Mouse (Mus musculus) forebrain, embryonic 15.5 days (tissue): ENCODE data around the gene Fbxo7. TPM values are rescaled to one million over a fixed set of nuclear protein-coding genes. Genes with fewer than 3 reads are reported as not detected.
A peak's percentile ranks its signal among the peaks of the same experiment; 100 is the strongest.
"Not testable (repeated sequence)": the region's sequence is repeated elsewhere in the genome, so short reads cannot be mapped to it uniquely, and the experiment has no call there.

Experiments
- ATAC-seq: fragments of 200-750 bp; cut with Nextera tagmentation; replicated peaks from 2 replicates; pipeline ENCODE4 v1.8.0; 2017; ENCODE audit warnings: mild to moderate bottlenecking, moderate TSS enrichment, moderate library complexity
- H3K27ac ChIP-seq: fragments of 300-500 bp; sonication (generic); replicated peaks from 2 replicates; pipeline ENCODE4 v1.5.1; 2015; ENCODE audit warnings: mild to moderate bottlenecking, inconsistent platforms
- H3K27me3 ChIP-seq: fragments of 300-500 bp; sonication (generic); 2 replicates; pipeline ENCODE4 v1.6.1; 2015; ENCODE audit warnings: inconsistent platforms
- H3K36me3 ChIP-seq: fragments of 300-500 bp; sonication (generic); 2 replicates; pipeline ENCODE4 v1.6.1; 2015; ENCODE audit warnings: mild to moderate bottlenecking, inconsistent platforms
- H3K4me1 ChIP-seq: fragments of 300-500 bp; sonication (generic); 2 replicates; pipeline ENCODE4 v1.6.1; 2015; ENCODE audit warnings: inconsistent platforms
- H3K4me2 ChIP-seq: fragments of 300-500 bp; sonication (generic); replicated peaks from 2 replicates; pipeline ENCODE4 v1.6.1; 2015; ENCODE audit warnings: mild to moderate bottlenecking, inconsistent platforms
- H3K4me3 ChIP-seq: fragments of 300-500 bp; sonication (generic); 2 replicates; pipeline ENCODE4 v1.5.1; 2015; ENCODE audit warnings: mild to moderate bottlenecking, inconsistent platforms
- H3K9ac ChIP-seq: fragments of 300-500 bp; sonication (generic); replicated peaks from 2 replicates; pipeline ENCODE4 v1.6.1; 2015; ENCODE audit warnings: mild to moderate bottlenecking, inconsistent platforms
- H3K9me3 ChIP-seq: fragments of 300-500 bp; sonication (generic); 2 replicates; pipeline ENCODE4 v1.6.1; 2016; ENCODE audit warnings: inconsistent platforms
- WGBS: fragments of 180-500 bp; shearing (Covaris S2); methylation state at CpG from one replicate; pipeline ENCODE4 v1.1.7; 2015; ENCODE audit warnings: mixed read lengths; 5-methylcytosine and 5-hydroxymethylcytosine counted together
- polyA plus RNA-seq: library from polyadenylated mRNA; unstranded; fragments of >200 nt; fragmentation: Nextera tagmentation; extraction: Ambion mirVana; gene quantifications from 2 replicates; pipeline ENCODE4 v1.2.1, GENCODE M21; 2015

The Fbxo7 gene
- polyA plus RNA-seq, 1 experiment from 2014 or later: 15.4 TPM

DNA sequence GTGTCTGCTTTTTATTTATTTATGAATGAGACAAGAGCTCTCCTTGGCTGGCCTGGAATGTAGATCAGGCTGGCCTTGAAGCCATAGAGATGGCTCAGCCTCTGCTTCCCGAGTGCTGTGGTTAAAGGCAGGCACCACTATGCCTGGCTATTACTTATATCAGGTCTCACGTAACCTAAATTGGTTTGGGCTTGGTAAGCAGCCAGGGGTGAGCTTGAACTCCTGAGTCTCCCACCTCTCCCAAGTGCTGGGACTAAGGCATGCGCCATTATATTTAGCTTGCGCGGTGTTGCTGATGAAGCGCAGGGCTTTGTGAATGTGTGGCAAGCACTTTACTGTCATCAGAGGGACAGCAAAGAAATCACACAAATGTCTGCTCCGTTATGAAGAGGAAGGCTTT is 4.0 kb upstream of the Fbxo7 start:
- H3K4me2 ChIP-seq: no peak overlapping the region
- no peak for ATAC-seq
- H3K9me3 ChIP-seq: no peaks in the 10 kb centered on the region
- H3K27me3 ChIP-seq: no peaks in the 10 kb centered on the region
- peaks cover 11% of the 10 kb centered on the region for H3K4me1 ChIP-seq
- H3K9ac ChIP-seq: no peak overlapping the region
- H3K36me3 ChIP-seq: no peaks in the 10 kb centered on the region
- H3K4me3 ChIP-seq: no peak overlapping the region
- 92% methylated on average over 7 of the region's 7 CpGs for WGBS
- no peak overlapping the region for H3K27ac ChIP-seq

DNA sequence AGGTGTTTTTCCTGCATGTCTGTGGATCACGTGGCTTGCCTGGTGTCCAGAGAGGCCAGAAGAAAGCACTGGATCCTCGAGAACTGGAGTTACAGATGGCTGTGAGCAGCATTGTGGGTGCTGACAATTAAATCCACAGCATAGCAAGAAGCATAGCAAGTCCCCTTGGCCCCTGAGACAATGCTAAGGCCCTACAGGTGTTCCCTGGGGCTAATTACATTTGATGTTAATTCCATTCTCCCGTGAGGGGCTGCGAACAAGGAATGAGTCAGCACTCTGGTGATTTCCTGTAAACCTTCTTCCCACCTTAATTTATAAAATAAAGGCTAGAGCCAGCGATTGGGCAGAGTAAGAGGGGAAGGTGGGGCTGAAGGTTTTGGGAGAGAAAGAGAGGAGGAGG is 3.0 kb upstream of the Fbxo7 start:
- Histone ChIP-seq H3K36me3 (no peaks in the 10 kb centered on the region), H3K4me1 (peaks cover 13% of the 10 kb centered on the region), H3K9me3 (no peaks in the 10 kb centered on the region), H3K9ac (no peak overlapping the region), H3K27me3 (no peaks in the 10 kb centered on the region), H3K4me2 (no peak overlapping the region), H3K4me3 (no peak overlapping the region), H3K27ac (no peak overlapping the region)
- no peak for ATAC-seq
- 30% methylated on average over 5 of the region's 5 CpGs for WGBS

DNA sequence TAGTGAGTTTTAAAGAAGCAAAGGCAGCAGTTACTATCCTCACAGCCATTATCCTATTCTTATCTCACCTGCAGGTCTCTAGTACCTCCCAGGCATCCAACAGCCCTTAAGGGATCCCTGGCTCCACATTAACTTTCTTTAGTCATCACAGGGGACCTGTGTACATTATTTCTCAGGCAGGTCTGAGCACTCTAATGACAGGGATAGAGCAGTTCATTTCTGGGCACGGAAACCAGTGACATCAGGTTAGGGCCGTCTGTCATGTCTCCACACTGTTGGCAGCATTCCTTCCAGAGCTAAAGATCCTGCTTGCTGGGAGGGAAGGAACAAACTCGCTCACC is 394 bp upstream of the Fbxo7 start:
- Histone ChIP-seq H3K9ac (no peak overlapping the region), H3K27ac (no peak overlapping the region), H3K4me3 (peak overlapping the region; percentile 95), H3K4me1 (peaks cover 13% of the 10 kb centered on the region), H3K27me3 (no peaks in the 10 kb centered on the region), H3K36me3 (no peaks in the 10 kb centered on the region), H3K4me2 (peak overlapping the region; percentile 25; the same call in 1 of the 2 replicates), H3K9me3 (no peaks in the 10 kb centered on the region)
- ATAC-seq: no peak
- WGBS: 0% methylated on average over 3 of the region's 3 CpGs

- H3K4me1 ChIP-seq: peaks cover 13% of the 10 kb centered on the region
- H3K9ac ChIP-seq: peak overlapping the region; percentile 87
- H3K4me3 ChIP-seq: peak overlapping the region; percentile 95
- ATAC-seq: 0 out of 2 replicates have a peak, but pooled peaks have one; percentile 1
- H3K27me3 ChIP-seq: no peaks in the 10 kb centered on the region
- no peaks in the 10 kb centered on the region for H3K9me3 ChIP-seq
- no peaks in the 10 kb centered on the region for H3K36me3 ChIP-seq
- peak overlapping the region; percentile 80 for H3K4me2 ChIP-seq
- 10% methylated on average over 6 of the region's 6 CpGs for WGBS
- H3K27ac ChIP-seq: peak overlapping the region; percentile 87; the same call in 1 of the 2 replicates
Observed at GRCm38 (mm10) chr10:86022474-86022816, 673 bp downstream of the Fbxo7 start.

- Histone ChIP-seq H3K4me3 (no peak overlapping the region), H3K9me3 (no peaks in the 10 kb centered on the region)
- ATAC-seq: no peak
Observed at GRCm38 (mm10) chr10:86023149-86023548, 1.4 kb downstream of the Fbxo7 start.

DNA sequence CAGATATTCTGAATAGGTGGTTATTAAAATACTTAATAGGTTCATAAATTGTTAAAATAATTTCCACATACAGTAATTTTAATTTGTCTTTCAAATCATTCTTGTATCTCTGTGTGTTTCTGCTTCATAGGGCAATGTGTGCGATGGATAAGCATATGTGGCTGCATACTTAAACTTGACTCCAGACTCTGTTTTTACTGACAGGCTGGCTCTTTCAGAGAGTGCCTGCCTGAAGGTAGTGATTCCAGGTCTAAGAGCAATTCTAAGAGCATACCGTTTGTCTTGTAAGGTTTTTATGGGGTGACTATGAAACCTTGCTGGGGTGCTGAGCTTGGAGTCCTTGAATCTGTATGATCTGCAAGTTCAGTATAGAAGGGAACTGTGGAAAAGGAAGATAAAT is 4.1 kb downstream of the Fbxo7 start:
- peaks cover 13% of the 10 kb centered on the region for H3K4me1 ChIP-seq
- H3K9ac ChIP-seq: no peak overlapping the region
- no peaks in the 10 kb centered on the region for H3K9me3 ChIP-seq
- no peak overlapping the region for H3K4me2 ChIP-seq
- no peaks in the 10 kb centered on the region for H3K36me3 ChIP-seq
- no peaks in the 10 kb centered on the region for H3K27me3 ChIP-seq
- 88% methylated on average over 2 of the region's 2 CpGs for WGBS
- H3K4me3 ChIP-seq: no peak overlapping the region
- ATAC-seq: no peak
- no peak overlapping the region for H3K27ac ChIP-seq

More at GRCm38 (mm10) chr10:86023149-86023548, 1.4 kb downstream of the Fbxo7 start:
- H3K36me3 ChIP-seq: no peaks in the 10 kb centered on the region
- H3K4me2 ChIP-seq: no peak overlapping the region
- no peak overlapping the region for H3K9ac ChIP-seq
- no peak overlapping the region for H3K27ac ChIP-seq
- H3K4me1 ChIP-seq: peaks cover 13% of the 10 kb centered on the region
- H3K27me3 ChIP-seq: no peaks in the 10 kb centered on the region

DNA sequence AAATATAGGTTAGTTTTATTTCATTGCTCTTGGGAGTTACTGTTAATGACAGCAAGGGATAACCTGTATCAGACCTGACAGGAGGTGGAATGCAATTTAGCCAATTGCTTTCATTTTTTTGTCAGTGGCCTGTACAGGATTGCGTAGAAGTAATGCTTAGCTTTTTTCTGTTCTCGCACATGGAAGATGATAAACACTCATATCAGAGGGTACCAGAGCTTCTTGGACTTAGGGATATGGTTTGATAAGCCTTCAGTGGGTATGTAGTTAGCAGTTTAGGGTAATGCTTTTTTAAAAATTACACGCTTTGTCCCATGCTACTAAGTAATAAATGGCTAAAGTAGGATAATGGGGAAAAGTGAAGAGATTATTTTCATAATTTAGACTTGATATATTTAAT is 4.6 kb downstream of the Fbxo7 start:
- Histone ChIP-seq H3K36me3 (no peaks in the 10 kb centered on the region), H3K27me3 (no peaks in the 10 kb centered on the region), H3K4me2 (no peak overlapping the region), H3K9me3 (no peaks in the 10 kb centered on the region), H3K4me1 (peaks cover 10% of the 10 kb centered on the region), H3K9ac (no peak overlapping the region), H3K27ac (no peak overlapping the region), H3K4me3 (no peak overlapping the region)
- ATAC-seq: no peak
- 94% methylated on average over 3 of the region's 3 CpGs for WGBS

GRCm38 (mm10) chr10:86026807-86027206 is 5.0 kb downstream of the Fbxo7 start:
- not testable (repeated sequence) for H3K4me2 ChIP-seq, ATAC-seq
- 85% methylated on average over 1 of the region's 1 CpGs for WGBS

DNA sequence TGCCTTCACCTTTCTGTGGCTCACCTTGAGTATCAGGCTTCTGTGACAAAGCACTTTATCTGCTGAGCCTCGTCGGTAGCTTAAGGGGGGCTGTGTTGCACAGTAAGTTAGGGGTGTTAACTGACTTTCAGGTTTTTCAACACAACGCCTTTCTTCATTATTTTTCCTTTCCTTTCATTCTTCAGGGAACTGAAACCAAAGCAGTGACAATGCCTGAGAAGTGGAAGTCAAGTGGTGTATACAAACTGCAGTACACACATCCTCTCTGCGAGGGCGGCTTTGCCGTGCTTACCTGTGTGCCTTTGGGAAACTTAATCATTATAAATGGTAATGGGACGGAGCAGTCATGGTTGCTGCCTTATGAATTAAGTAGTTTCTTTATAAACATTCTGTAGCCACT is 9.0 kb downstream of the Fbxo7 start:
- Histone ChIP-seq H3K9me3 (no peaks in the 10 kb centered on the region), H3K9ac (no peak overlapping the region), H3K27ac (no peak overlapping the region), H3K27me3 (no peaks in the 10 kb centered on the region), H3K4me2 (no peak overlapping the region), H3K4me1 (no peaks in the 10 kb centered on the region), H3K36me3 (0 out of 2 replicates have a peak, but pooled peaks cover 4% of the 10 kb centered on the region), H3K4me3 (no peak overlapping the region)
- no peak for ATAC-seq
- 91% methylated on average over 7 of the region's 7 CpGs for WGBS

More at GRCm38 (mm10) chr10:86026807-86027206, 5.0 kb downstream of the Fbxo7 start:
- not testable (repeated sequence) for H3K27ac ChIP-seq, H3K27me3 ChIP-seq, H3K9me3 ChIP-seq, H3K36me3 ChIP-seq, H3K4me3 ChIP-seq, H3K4me1 ChIP-seq, H3K9ac ChIP-seq

- WGBS: 71% methylated on average over 3 of the region's 3 CpGs
- no peak overlapping the region for H3K27ac ChIP-seq
- ATAC-seq: no peak
- no peaks in the 10 kb centered on the region for H3K9me3 ChIP-seq
- no peak overlapping the region for H3K4me3 ChIP-seq
- H3K27me3 ChIP-seq: no peaks in the 10 kb centered on the region
- no peak overlapping the region for H3K9ac ChIP-seq
- no peaks in the 10 kb centered on the region for H3K4me1 ChIP-seq
- no peak overlapping the region for H3K4me2 ChIP-seq
- 0 out of 2 replicates have a peak, but pooled peaks cover 4% of the 10 kb centered on the region for H3K36me3 ChIP-seq
Observed at GRCm38 (mm10) chr10:86032517-86032916, 10.7 kb downstream of the Fbxo7 start.

DNA sequence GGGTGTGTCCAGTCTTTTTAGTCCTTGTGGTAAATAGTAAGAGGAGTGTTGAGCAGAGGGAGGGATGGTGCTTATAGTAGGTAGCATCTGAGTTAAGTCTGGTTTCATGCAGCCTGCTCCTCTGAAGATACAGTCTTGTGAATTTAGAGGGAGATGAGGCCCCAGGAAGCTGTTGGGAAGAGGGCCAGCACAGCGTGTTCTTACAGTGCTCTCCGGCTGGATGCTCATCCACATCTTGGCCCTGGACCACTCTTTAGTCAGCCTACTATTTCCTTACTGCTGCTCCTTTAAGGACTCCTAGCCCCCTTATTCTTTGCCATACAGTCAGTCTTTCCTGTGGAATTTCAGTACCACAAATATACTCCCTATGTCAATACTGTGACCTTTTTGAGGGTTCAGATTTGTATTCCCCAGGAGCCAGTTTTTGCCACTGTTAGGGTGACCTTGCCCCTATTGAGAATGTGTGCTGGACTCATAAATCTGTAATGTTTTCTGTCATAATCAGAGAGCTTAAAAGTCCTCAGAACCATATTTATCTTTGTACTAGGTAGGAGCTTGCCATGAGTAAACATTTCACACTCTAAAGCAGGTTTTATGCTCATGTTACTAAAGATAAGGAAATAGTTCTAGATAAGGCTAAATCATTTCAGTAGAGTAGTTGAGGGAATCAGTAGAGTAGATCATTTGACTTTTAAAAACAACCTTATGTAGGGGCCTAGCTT is 12.4 kb downstream of the Fbxo7 start:
- H3K36me3 ChIP-seq: 0 out of 2 replicates have a peak, but pooled peaks cover 4% of the 10 kb centered on the region
- H3K9me3 ChIP-seq: no peaks in the 10 kb centered on the region
- no peak overlapping the region for H3K27ac ChIP-seq
- 89% methylated on average over 2 of the region's 2 CpGs for WGBS
- no peak overlapping the region for H3K4me3 ChIP-seq
- no peak for ATAC-seq
- no peaks in the 10 kb centered on the region for H3K4me1 ChIP-seq
- no peak overlapping the region for H3K9ac ChIP-seq
- H3K4me2 ChIP-seq: no peak overlapping the region
- H3K27me3 ChIP-seq: no peaks in the 10 kb centered on the region

DNA sequence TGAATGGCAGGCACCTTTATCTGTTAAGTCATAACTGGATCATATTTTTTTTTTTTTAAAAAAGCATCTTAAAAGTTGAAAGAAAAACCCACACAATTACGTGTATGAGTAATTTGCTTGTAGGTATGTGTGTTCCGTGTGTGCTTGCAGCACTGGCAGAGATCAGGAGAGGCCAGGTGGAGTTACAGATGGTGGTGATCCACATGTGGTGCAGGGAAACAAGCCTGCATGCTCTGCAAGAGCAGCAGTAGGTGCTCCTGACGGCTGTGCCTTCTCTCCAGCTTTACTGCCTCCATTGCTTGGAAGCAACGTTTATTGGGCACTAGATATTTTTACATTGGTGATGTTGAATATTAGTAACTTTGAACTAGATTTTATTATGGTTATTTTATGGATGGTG is 21.9 kb downstream of the Fbxo7 start:
- Histone ChIP-seq H3K27ac (no peak overlapping the region), H3K4me3 (no peak overlapping the region), H3K9me3 (no peaks in the 10 kb centered on the region), H3K4me2 (no peak overlapping the region), H3K9ac (no peak overlapping the region), H3K4me1 (no peaks in the 10 kb centered on the region), H3K36me3 (no peaks in the 10 kb centered on the region), H3K27me3 (no peaks in the 10 kb centered on the region)
- WGBS: 83% methylated on average over 4 of the region's 4 CpGs
- no peak for ATAC-seq

- Histone ChIP-seq H3K36me3 (no peaks in the 10 kb centered on the region), H3K27ac (no peak overlapping the region), H3K9me3 (no peaks in the 10 kb centered on the region), H3K4me2 (no peak overlapping the region), H3K9ac (no peak overlapping the region), H3K4me1 (no peaks in the 10 kb centered on the region), H3K4me3 (no peak overlapping the region), H3K27me3 (no peaks in the 10 kb centered on the region)
- no peak; the same call in 1 of the 2 replicates for ATAC-seq
- 84% methylated on average over 8 of the region's 8 CpGs for WGBS
Observed at GRCm38 (mm10) chr10:86044066-86044465, 22.3 kb downstream of the Fbxo7 start.
